Mouse (Mus musculus) urinary bladder, postnatal 4 days (tissue): Measurements from ENCODE around the gene Chd9.

Source experiments
- DNase-seq, 2 experiments: peaks; one replicate each; pipeline ENCODE4 v3.0.0; 2021 to 2022; ENCODE audit warnings: low spot score in 2 of 2

Gene Chd9

GRCm38 (mm10) chr8:90828181-90828986, at the start of gene Chd9:
Gene Chd9 (plus strand): TSS chr8:90828352.
- DNase-seq: peak; percentile 93 to 98

- DNase-seq: no peak
These were observed 36.5 kb upstream of the Chd9 start for GRCm38 (mm10) chr8:90791616-90792015.

- DNase-seq: peak; percentile 63 to 80
These were observed 34.4 kb upstream of the Chd9 start for GRCm38 (mm10) chr8:90793710-90794109.

GRCm38 (mm10) chr8:90794990-90795861, 32.9 kb upstream of the Chd9 start:
- DNase-seq: peak; percentile 39 to 75

- DNase-seq: no peak
These were observed 28.7 kb upstream of the Chd9 start for GRCm38 (mm10) chr8:90799473-90799872.

- DNase-seq: no peak
These were observed 14.4 kb upstream of the Chd9 start for GRCm38 (mm10) chr8:90813602-90814320.

GRCm38 (mm10) chr8:90816061-90816882, 11.9 kb upstream of the Chd9 start:
- no peak for DNase-seq

GRCm38 (mm10) chr8:90817293-90817692, 10.9 kb upstream of the Chd9 start, which contains the start of gene Gm19935:
Gene Gm19935 (minus strand): TSS chr8:90817393.
- no peak for DNase-seq

GRCm38 (mm10) chr8:90819561-90820320, 8.4 kb upstream of the Chd9 start:
- DNase-seq: no peak

- no peak for DNase-seq
These were observed 7.8 kb upstream of the Chd9 start for GRCm38 (mm10) chr8:90820321-90820696.

- DNase-seq: no peak
These were observed 5.7 kb upstream of the Chd9 start for GRCm38 (mm10) chr8:90822443-90822842.

GRCm38 (mm10) chr8:90825459-90825871, 2.7 kb upstream of the Chd9 start:
- DNase-seq: peak in 1 of 2 experiments; percentile 40

- DNase-seq: no peak
These were observed 1.0 kb downstream of the Chd9 start for GRCm38 (mm10) chr8:90828987-90829740.

- DNase-seq: no peak
These were observed 1.7 kb downstream of the Chd9 start for GRCm38 (mm10) chr8:90829825-90830224.

GRCm38 (mm10) chr8:90830980-90831379, 2.8 kb downstream of the Chd9 start:
- DNase-seq: no peak

- no peak for DNase-seq
These were observed 4.6 kb downstream of the Chd9 start for GRCm38 (mm10) chr8:90832576-90833289.

GRCm38 (mm10) chr8:90833628-90834320, 5.6 kb downstream of the Chd9 start:
- no peak for DNase-seq

- DNase-seq: no peak
These were observed 6.1 kb downstream of the Chd9 start for GRCm38 (mm10) chr8:90834321-90834672.
